Comparison of ENCODE assay signal across 8 mouse cellular contexts in the genomic region with DNA sequence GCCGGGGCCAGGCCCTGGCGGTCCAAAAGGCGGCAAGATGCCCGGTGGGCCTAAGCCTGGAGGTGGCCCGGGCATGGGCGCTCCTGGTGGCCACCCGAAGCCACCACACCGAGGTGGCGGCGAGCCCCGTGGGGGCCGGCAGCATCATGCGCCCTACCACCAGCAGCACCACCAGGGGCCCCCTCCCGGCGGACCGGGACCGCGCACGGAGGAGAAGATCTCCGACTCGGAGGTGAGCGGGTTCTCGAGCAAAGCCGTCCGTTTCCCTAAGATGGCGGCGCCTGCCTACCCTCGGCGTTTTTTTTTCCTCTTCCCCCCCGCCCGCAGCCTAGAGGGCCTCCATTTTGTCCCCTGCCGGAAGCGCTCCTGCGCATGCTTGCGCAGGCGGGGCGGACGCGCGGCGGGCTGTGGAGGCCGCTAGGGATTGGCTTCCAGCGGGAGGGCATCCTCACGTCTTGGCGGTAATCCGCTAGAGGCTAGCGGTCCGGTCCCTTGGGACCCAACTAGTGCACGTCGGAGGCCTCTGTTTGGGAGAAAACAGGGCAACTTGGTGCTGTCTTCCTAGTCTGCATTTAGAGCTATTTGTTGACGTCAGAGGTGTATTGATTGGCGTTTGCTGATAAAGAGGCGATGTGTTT. TPM values are rescaled to one million over a fixed set of nuclear protein-coding genes. Genes with fewer than 3 reads are reported as not detected.
A peak's percentile ranks its signal among the peaks of the same experiment; 100 is the strongest.
DNase-seq lines count a peak whose midpoint lies in the region; ATAC-seq and TF ChIP-seq lines count a peak whose summit lies in the region.

No protein-coding gene starts in this region.

- peaks cover 52% of the 10 kb centered on the region for H3K36me3 ChIP-seq in G1E (replicated peaks)
- H3K36me3 ChIP-seq in forebrain, postnatal 0 days (ENCODE audit: insufficient read depth): peaks cover 16% of the 10 kb centered on the region
- peaks cover 25% of the 10 kb centered on the region for H3K36me3 ChIP-seq in lung, embryonic 16.5 days (ENCODE audit: control insufficient read depth, insufficient read depth, low read length)

- H3K9ac ChIP-seq in forebrain, postnatal 0 days: peak overlapping the region; percentile 100
- peak overlapping the region; percentile 99 for H3K9ac ChIP-seq in lung, embryonic 16.5 days (ENCODE audit: low read length)

- H3K4me2 ChIP-seq in forebrain, postnatal 0 days (ENCODE audit: low read depth): peak overlapping the region; percentile 83
- peak overlapping the region; percentile 90 for H3K4me2 ChIP-seq in lung, embryonic 16.5 days (ENCODE audit: low read depth, low read length)

- peaks cover 36% of the 10 kb centered on the region for H3K4me1 ChIP-seq in G1E (ENCODE audit: insufficient read depth, low read depth, low read length)
- H3K4me1 ChIP-seq in forebrain, postnatal 0 days (ENCODE audit: insufficient read depth): peaks cover 7% of the 10 kb centered on the region
- H3K4me1 ChIP-seq in lung, embryonic 16.5 days (replicated peaks; ENCODE audit: control insufficient read depth, insufficient read depth, low read length): peaks cover 20% of the 10 kb centered on the region

- no peaks in the 10 kb centered on the region for H3K27me3 ChIP-seq in G1E (ENCODE audit: insufficient read depth, low read length)
- H3K27me3 ChIP-seq in forebrain, postnatal 0 days (ENCODE audit: insufficient read depth, low read length): no peaks in the 10 kb centered on the region
- H3K27me3 ChIP-seq in lung, embryonic 16.5 days (ENCODE audit: control insufficient read depth, insufficient read depth, low read depth, low read length): no peaks in the 10 kb centered on the region

- H3K4me3 ChIP-seq in G1E (ENCODE audit: low read depth, low read length): peak overlapping the region; percentile 92
- H3K4me3 ChIP-seq in forebrain, postnatal 0 days (ENCODE audit: low read depth, low read length): peak overlapping the region; percentile 100
- H3K4me3 ChIP-seq in lung, embryonic 16.5 days (ENCODE audit: low read length): peak overlapping the region; percentile 83

- TF ChIP-seq CTCF in G1E (IDR thresholded peaks at IDR 0.05; ENCODE audit: low read depth, low read length): no peak
- TF ChIP-seq CTCF in forebrain, postnatal 0 days (IDR thresholded peaks at IDR 0.05; ENCODE audit: low read depth): peak; percentile 55

- ATAC-seq in G1E (ENCODE audit: extremely low read depth, insufficient number of reproducible peaks, low FRiP score, poor library complexity, severe bottlenecking): peak; percentile 17; the same call in 1 of the 2 replicates
- ATAC-seq in forebrain, postnatal 0 days: peak; percentile 78
- peak; percentile 70 for ATAC-seq in lung, embryonic 16.5 days (ENCODE audit: low read depth)

- H3K27ac ChIP-seq in forebrain, postnatal 0 days (ENCODE audit: low read depth, low read length): peak overlapping the region; percentile 100
- peak overlapping the region; percentile 98 for H3K27ac ChIP-seq in lung, embryonic 16.5 days (ENCODE audit: low read length)

- H3K9me3 ChIP-seq in G1E (replicated peaks): no peaks in the 10 kb centered on the region
- H3K9me3 ChIP-seq in forebrain, postnatal 0 days (ENCODE audit: low read length): no peaks in the 10 kb centered on the region
- no peaks in the 10 kb centered on the region for H3K9me3 ChIP-seq in lung, embryonic 16.5 days (ENCODE audit: control insufficient read depth, low read length)

- peak; percentile 76 for DNase-seq in G1E (ENCODE audit: low spot score)
- DNase-seq in cerebellum, adult 18-20 months: peak; percentile 87 to 89
- DNase-seq in forebrain, postnatal 0 days: peak; percentile 94
- DNase-seq in heart, postnatal 4 days: peak; percentile 91
- peak; percentile 35 for DNase-seq in layer of hippocampus, adult 9-10 months (ENCODE audit: low spot score)
- peak; percentile 66 for DNase-seq in ovary, postnatal 10 days (ENCODE audit: low spot score)
- peak; percentile 83 for DNase-seq in thymus, postnatal 10 days (ENCODE audit: low spot score in 2 of 2)

- WGBS in forebrain, postnatal 0 days: under 1% methylated on average over 52 of the region's 53 CpGs
- under 1% methylated on average over 43 of the region's 53 CpGs for WGBS in lung, embryonic 16.5 days

RNA-seq across cellular contexts. Expression of gene Sfpq, which starts 1.0 kb away (rescaled TPM):
- total RNA-seq in G1E (2014; fragmentation: Nextera tagmentation) (329 and 353 TPM in 2 replicates), G1E (2017) (302 and 471 TPM in 2 replicates)
- 346 and 492 TPM in 2 replicates for polyA plus RNA-seq in G1E (2012)
- total RNA-seq in forebrain, postnatal 0 days (2014; rRNA removed): 249 and 284 TPM in 2 replicates
- 57.9 and 71.1 TPM in 2 replicates for polyA plus RNA-seq in forebrain, postnatal 0 days (2015; fragmentation: Nextera tagmentation; extraction: Ambion mirVana)
- total RNA-seq in heart, postnatal 4 days (2021): 100 to 1,000 TPM; 182 to 205 TPM
- 67.1 and 68.2 TPM in 2 replicates for polyA plus RNA-seq in lung, embryonic 16.5 days (2015; fragmentation: Nextera tagmentation; extraction: Ambion mirVana)

RNA-seq across cellular contexts. Expression of gene Zmym1, which starts 38.8 kb away (rescaled TPM):
- total RNA-seq in G1E (2014; fragmentation: Nextera tagmentation) (21.4 and 30.6 TPM in 2 replicates), G1E (2017) (19.0 and 26.3 TPM in 2 replicates)
- 1.8 and 3.7 TPM in 2 replicates for polyA plus RNA-seq in G1E (2012)
- 12.5 and 16.2 TPM in 2 replicates for total RNA-seq in forebrain, postnatal 0 days (2014; rRNA removed)
- 14.9 and 15.7 TPM in 2 replicates for polyA plus RNA-seq in forebrain, postnatal 0 days (2015; fragmentation: Nextera tagmentation; extraction: Ambion mirVana)
- 1 to 10 TPM; 5.8 to 5.9 TPM for total RNA-seq in heart, postnatal 4 days (2021)
- polyA plus RNA-seq in lung, embryonic 16.5 days (2015; fragmentation: Nextera tagmentation; extraction: Ambion mirVana): 19.1 and 19.3 TPM in 2 replicates

RNA-seq across cellular contexts. Expression of gene Zmym4, which starts 54.2 kb away (rescaled TPM):
- total RNA-seq in G1E (2014; fragmentation: Nextera tagmentation) (81.3 and 90.0 TPM in 2 replicates), G1E (2017) (42.8 and 54.7 TPM in 2 replicates)
- 2.9 and 3.9 TPM in 2 replicates for polyA plus RNA-seq in G1E (2012)
- 61.7 and 68.7 TPM in 2 replicates for total RNA-seq in forebrain, postnatal 0 days (2014; rRNA removed)
- 11.7 and 17.3 TPM in 2 replicates for polyA plus RNA-seq in forebrain, postnatal 0 days (2015; fragmentation: Nextera tagmentation; extraction: Ambion mirVana)
- 10 to 100 TPM; 36.0 to 38.1 TPM for total RNA-seq in heart, postnatal 4 days (2021)
- 16.4 and 18.0 TPM in 2 replicates for polyA plus RNA-seq in lung, embryonic 16.5 days (2015; fragmentation: Nextera tagmentation; extraction: Ambion mirVana)

RNA-seq across cellular contexts. Expression of gene Zmym6, which starts 55.1 kb away (rescaled TPM):
- total RNA-seq in G1E (2014; fragmentation: Nextera tagmentation) (29.5 and 44.9 TPM in 2 replicates), G1E (2017) (25.7 and 35.3 TPM in 2 replicates)
- 0.50 and 1.0 TPM in 2 replicates for polyA plus RNA-seq in G1E (2012)
- 26.9 and 46.3 TPM in 2 replicates for total RNA-seq in forebrain, postnatal 0 days (2014; rRNA removed)
- polyA plus RNA-seq in forebrain, postnatal 0 days (2015; fragmentation: Nextera tagmentation; extraction: Ambion mirVana): 9.6 and 17.1 TPM in 2 replicates
- total RNA-seq in heart, postnatal 4 days (2021): 1 to 10 TPM; 7.1 to 7.2 TPM
- 14.4 and 18.2 TPM in 2 replicates for polyA plus RNA-seq in lung, embryonic 16.5 days (2015; fragmentation: Nextera tagmentation; extraction: Ambion mirVana)

Comparison
In these comparisons a context has a peak if more than half of its experiments do, and no peak if none do; other contexts are left out.
1. Peak in every context shown above with its lines: DNase-seq, ATAC-seq, H3K4me3 ChIP-seq and H3K27ac ChIP-seq.
2. ATAC-seq: peak in every context shown above with its lines; median percentile 78 in forebrain, postnatal 0 days; 70 in lung, embryonic 16.5 days; 17 in G1E.
3. DNase-seq: peak in every context shown above with its lines; median percentile 94 in forebrain, postnatal 0 days; 91 in heart, postnatal 4 days; 88 in cerebellum, adult 18-20 months; 83 in thymus, postnatal 10 days; 76 in G1E; 66 in ovary, postnatal 10 days; 35 in layer of hippocampus, adult 9-10 months.